Mouse (Mus musculus) midbrain, embryonic 10.5 days (tissue): ENCODE data around the gene Gm10251. TPM values are rescaled to one million over a fixed set of nuclear protein-coding genes. Genes with fewer than 3 reads are reported as not detected.
A peak's percentile ranks its signal among the peaks of the same experiment; 100 is the strongest.
"Not testable (repeated sequence)": the region's sequence is repeated elsewhere in the genome, so short reads cannot be mapped to it uniquely, and the experiment has no call there.

Source experiments
- DNase-seq: peaks from one replicate; pipeline ENCODE4 v3.0.0-alpha.2; 2017; ENCODE audit warnings: low spot score
- H3K27ac ChIP-seq: fragments of 300-500 bp; sonication (generic); replicated peaks from 2 replicates; pipeline ENCODE4 v1.5.1; 2016; ENCODE audit warnings: mild to moderate bottlenecking
- H3K27me3 ChIP-seq: fragments of 300-500 bp; sonication (generic); 2 replicates; pipeline ENCODE4 v1.6.1; 2016; ENCODE audit warnings: low read depth, mild to moderate bottlenecking; ENCODE audit not compliant: poor library complexity, severe bottlenecking
- H3K36me3 ChIP-seq: fragments of 300-500 bp; sonication (generic); 2 replicates; pipeline ENCODE4 v1.6.1; 2016; ENCODE audit warnings: mild to moderate bottlenecking, moderate library complexity
- H3K4me1 ChIP-seq: fragments of 300-500 bp; sonication (generic); 2 replicates; pipeline ENCODE4 v1.6.1; 2016
- H3K4me3 ChIP-seq: fragments of 300-500 bp; sonication (generic); 2 replicates; pipeline ENCODE4 v1.5.1; 2016; ENCODE audit warnings: mild to moderate bottlenecking, moderate library complexity
- H3K9me3 ChIP-seq: fragments of 300-500 bp; sonication (generic); replicated peaks from 2 replicates; pipeline ENCODE4 v1.6.1; 2016; ENCODE audit warnings: mild to moderate bottlenecking
- WGBS: fragments of 180-500 bp; shearing (Covaris S2); methylation state at CpG from one replicate; pipeline ENCODE4 v1.1.7; 2016; 5-methylcytosine and 5-hydroxymethylcytosine counted together
- polyA plus RNA-seq: library from polyadenylated mRNA; unstranded; fragments of >200 nt; fragmentation: Nextera tagmentation; extraction: Ambion mirVana; gene quantifications from 2 replicates; pipeline ENCODE4 v1.2.1, GENCODE M21; 2016

The Gm10251 gene
- polyA plus RNA-seq = not detected in 2 replicates

- no CpG with 5 or more reads among the region's 1 CpGs for WGBS
Observed at GRCm38 (mm10) chr14:6684070-6684469, at the start of gene Gm10251. Gene Gm10251, minus strand, starts transcription at chr14:6684170.

GRCm38 (mm10) chr14:6720151-6720550 is 36.2 kb upstream of the Gm10251 start, which contains the start of gene Gm8050:
Gene Gm8050, minus strand, starts transcription at chr14:6720251.
- H3K36me3 ChIP-seq, H3K27me3 ChIP-seq, H3K4me3 ChIP-seq, H3K27ac ChIP-seq, DNase-seq, H3K9me3 ChIP-seq, H3K4me1 ChIP-seq: not testable (repeated sequence)
- 85% methylated on average over 1 of the region's 2 CpGs for WGBS

More at GRCm38 (mm10) chr14:6684070-6684469, at the start of gene Gm10251:
- not testable (repeated sequence) for H3K4me1 ChIP-seq, H3K9me3 ChIP-seq, DNase-seq, H3K4me3 ChIP-seq, H3K27ac ChIP-seq, H3K36me3 ChIP-seq, H3K27me3 ChIP-seq

GRCm38 (mm10) chr14:6622318-6622717 is 61.7 kb downstream of the Gm10251 start, which contains the start of gene Gm3460:
Gene Gm3460, minus strand, starts transcription at chr14:6622418.
- not testable (repeated sequence) for H3K27me3 ChIP-seq

GRCm38 (mm10) chr14:6606436-6606835 is 77.5 kb downstream of the Gm10251 start:
- not testable (repeated sequence) for H3K4me1 ChIP-seq, H3K36me3 ChIP-seq, DNase-seq, H3K9me3 ChIP-seq, H3K27me3 ChIP-seq, H3K4me3 ChIP-seq, H3K27ac ChIP-seq
- WGBS = no CpG with 5 or more reads among the region's 1 CpGs

More at GRCm38 (mm10) chr14:6622318-6622717, 61.7 kb downstream of the Gm10251 start, which contains the start of gene Gm3460:
- DNase-seq, H3K4me1 ChIP-seq, H3K36me3 ChIP-seq, H3K4me3 ChIP-seq, H3K9me3 ChIP-seq, H3K27ac ChIP-seq: not testable (repeated sequence)
- WGBS = 79% methylated on average over 1 of the region's 2 CpGs

GRCm38 (mm10) chr14:6605004-6605403 is 79.0 kb downstream of the Gm10251 start:
- DNase-seq = peak; percentile 58
- H3K36me3 ChIP-seq, H3K9me3 ChIP-seq, H3K27me3 ChIP-seq, H3K4me1 ChIP-seq: not testable (repeated sequence)
- peak overlapping the region; percentile 69; the same call in 1 of the 2 replicates for H3K27ac ChIP-seq
- H3K4me3 ChIP-seq = peak overlapping the region; percentile 53
- WGBS = 0% methylated on average over 14 of the region's 20 CpGs

- H3K4me1 ChIP-seq, H3K36me3 ChIP-seq, H3K9me3 ChIP-seq, H3K27me3 ChIP-seq: not testable (repeated sequence)
- H3K4me3 ChIP-seq = peak overlapping the region; percentile 53
- peak overlapping the region; percentile 69; the same call in 1 of the 2 replicates for H3K27ac ChIP-seq
- WGBS = 5% methylated on average over 17 of the region's 20 CpGs
- peak; percentile 20 for DNase-seq
Observed at GRCm38 (mm10) chr14:6604551-6604950, 79.4 kb downstream of the Gm10251 start.

- WGBS = 25% methylated on average over 1 of the region's 2 CpGs
- H3K4me3 ChIP-seq, H3K27ac ChIP-seq, H3K9me3 ChIP-seq, H3K4me1 ChIP-seq, H3K27me3 ChIP-seq, H3K36me3 ChIP-seq, DNase-seq: not testable (repeated sequence)
Observed at GRCm38 (mm10) chr14:6590513-6590912, 93.5 kb downstream of the Gm10251 start, which contains the start of gene Gm3629. Gene Gm3629, minus strand, starts transcription at chr14:6590613.

Other genes starting within 250 kb of the Gm10251 start
- gene Gm3594, start 239.6 kb downstream of the Gm10251 start, polyA plus RNA-seq = not detected in 2 replicates
- not detected in 2 replicates for gene Gm8356, start 146.9 kb downstream of the Gm10251 start, polyA plus RNA-seq
- gene Gm3629, start 93.6 kb downstream of the Gm10251 start, polyA plus RNA-seq = 0.09 and 0.11 TPM in 2 replicates
- gene Gm3460, start 61.8 kb downstream of the Gm10251 start, polyA plus RNA-seq = not detected in 2 replicates
- not detected in 2 replicates for gene Gm8050, start 36.1 kb upstream of the Gm10251 start, polyA plus RNA-seq
- 3.8 and 4.5 TPM in 2 replicates for gene Gm3636, start 58.2 kb upstream of the Gm10251 start, polyA plus RNA-seq
- not detected in 2 replicates for gene Gm8362, start 90.2 kb upstream of the Gm10251 start, polyA plus RNA-seq
- not detected in 2 replicates for gene Gm3642, start 156.1 kb upstream of the Gm10251 start, polyA plus RNA-seq
- gene Gm3667, start 205.8 kb upstream of the Gm10251 start, polyA plus RNA-seq = 1.1 and 1.9 TPM in 2 replicates